Mouse (Mus musculus) thymus, postnatal 25 days (tissue): ENCODE measurements around the gene Sdc4.
A peak's percentile ranks its signal among the peaks of the same experiment; 100 is the strongest.

Source experiments
- DNase-seq: peaks from one replicate; pipeline ENCODE4 v3.0.0; 2022

Gene Sdc4

GRCm38 (mm10) chr2:164443460-164444000, at the start of gene Sdc4:
TSS of gene Sdc4 (minus strand) at chr2:164443887.
- DNase-seq = no peak

GRCm38 (mm10) chr2:164487812-164488211, 44.1 kb upstream of the Sdc4 start:
- no peak for DNase-seq

GRCm38 (mm10) chr2:164487115-164487527, 43.4 kb upstream of the Sdc4 start:
- DNase-seq = no peak

GRCm38 (mm10) chr2:164486258-164487114, 42.8 kb upstream of the Sdc4 start:
- no peak for DNase-seq

- DNase-seq = no peak
These were observed 42.1 kb upstream of the Sdc4 start, which contains the start of gene Dbndd2 for GRCm38 (mm10) chr2:164485681-164486257. TSS of gene Dbndd2 (plus strand) at chr2:164486106.

GRCm38 (mm10) chr2:164473624-164474023, 29.9 kb upstream of the Sdc4 start, which contains the start of gene Trp53tg5:
TSS of gene Trp53tg5 (minus strand) at chr2:164473724.
- DNase-seq = no peak

- DNase-seq = peak; percentile 55
These were observed 26.6 kb upstream of the Sdc4 start for GRCm38 (mm10) chr2:164470254-164470653.

GRCm38 (mm10) chr2:164466787-164467186, 23.1 kb upstream of the Sdc4 start:
- DNase-seq = no peak

GRCm38 (mm10) chr2:164465161-164465560, 21.5 kb upstream of the Sdc4 start:
- no peak for DNase-seq

- peak; percentile 94 for DNase-seq
These were observed 17.3 kb upstream of the Sdc4 start, which contains the start of gene Gm20458 for GRCm38 (mm10) chr2:164460745-164461551. TSS of gene Gm20458 (plus strand) at chr2:164460967.

GRCm38 (mm10) chr2:164458535-164458934, 14.8 kb upstream of the Sdc4 start:
- no peak for DNase-seq

GRCm38 (mm10) chr2:164457942-164458341, 14.3 kb upstream of the Sdc4 start:
- DNase-seq = no peak

- no peak for DNase-seq
These were observed 13.2 kb upstream of the Sdc4 start, which contains the start of gene Sys1 for GRCm38 (mm10) chr2:164456864-164457300. TSS of gene Sys1 (plus strand) at chr2:164456964.

GRCm38 (mm10) chr2:164456413-164456812, 12.7 kb upstream of the Sdc4 start:
- no peak for DNase-seq

- DNase-seq = no peak
These were observed 11.9 kb upstream of the Sdc4 start for GRCm38 (mm10) chr2:164455421-164456190.

GRCm38 (mm10) chr2:164454846-164455245, 11.2 kb upstream of the Sdc4 start:
- no peak for DNase-seq

GRCm38 (mm10) chr2:164453887-164454500, 10.3 kb upstream of the Sdc4 start:
- no peak for DNase-seq

GRCm38 (mm10) chr2:164453047-164453757, 9.5 kb upstream of the Sdc4 start:
- no peak for DNase-seq

GRCm38 (mm10) chr2:164452000-164452676, 8.5 kb upstream of the Sdc4 start:
- DNase-seq = no peak
